Mouse (Mus musculus) CH12.LX (cell line): Measurements from ENCODE around the gene Clec3b. TPM values are rescaled to one million over a fixed set of nuclear protein-coding genes. Genes with fewer than 3 reads are reported as not detected.

ENCODE experiments used
- DNase-seq: peaks from one replicate; pipeline ENCODE4 v3.0.0-alpha.2; 2013; ENCODE audit errors: extremely low read depth
- H3K27ac ChIP-seq: 2 replicates; pipeline ENCODE4 v1.5.1; 2012; ENCODE audit warnings: low read depth, mild to moderate bottlenecking, control low read depth, moderate library complexity; ENCODE audit not compliant: insufficient read depth
- H3K27me3 ChIP-seq: replicated peaks from 2 replicates; pipeline ENCODE3; 2012; ENCODE audit warnings: inconsistent platforms
- H3K36me3 ChIP-seq, 2 experiments: replicated peaks in 1 of 2; 2 replicates each; pipeline versions ENCODE3 to v1.6.1; 2012; ENCODE audit warnings: inconsistent platforms in 1 of 2, low read length in 1 of 2, mild to moderate bottlenecking in 1 of 2, mixed read lengths in 1 of 2, moderate library complexity in 1 of 2; ENCODE audit not compliant: control insufficient read depth in 1 of 2, insufficient read depth in 1 of 2
- H3K4me1 ChIP-seq, 2 experiments: 2 replicates each; pipeline ENCODE4 v1.6.1; 2012; ENCODE audit warnings: inconsistent platforms in 1 of 2, moderate library complexity in 1 of 2; ENCODE audit not compliant: insufficient read depth in 2 of 2, control insufficient read depth in 1 of 2
- H3K4me2 ChIP-seq: 2 replicates; pipeline ENCODE4 v1.6.1; 2012; ENCODE audit warnings: low read depth, mild to moderate bottlenecking, control low read depth; ENCODE audit not compliant: poor library complexity, insufficient read depth, severe bottlenecking
- H3K4me3 ChIP-seq, 3 experiments: fragments of 150-350 bp in 1 of 3; sonication (generic) in 1 of 3; replicated peaks in 1 of 3; 2 replicates each; pipeline versions ENCODE3 to v1.5.1; 2011 to 2012; ENCODE audit warnings: low read depth in 2 of 3, low read length in 2 of 3, mild to moderate bottlenecking in 2 of 3, moderate library complexity in 2 of 3, control low read depth in 1 of 3, improper control_type of control experiment in 1 of 3, inconsistent platforms in 1 of 3, mixed read lengths in 1 of 3; ENCODE audit not compliant: poor library complexity in 1 of 3
- H3K79me2 ChIP-seq: replicated peaks from 2 replicates; pipeline ENCODE4 v1.6.1; 2012; ENCODE audit warnings: mild to moderate bottlenecking, moderate library complexity; ENCODE audit not compliant: control insufficient read depth, poor library complexity, insufficient read depth, severe bottlenecking; ENCODE audit errors: extremely low read depth
- H3K9ac ChIP-seq: 2 replicates; pipeline ENCODE4 v1.6.1; 2012; ENCODE audit warnings: low read depth, mild to moderate bottlenecking, control low read depth, moderate library complexity; ENCODE audit not compliant: insufficient read depth
- H3K9me3 ChIP-seq: replicated peaks from 2 replicates; pipeline ENCODE3; 2012; ENCODE audit warnings: low read length, inconsistent platforms, mixed read lengths
- BHLHE40 ChIP-seq: IDR thresholded peaks from 2 replicates; pipeline ENCODE4 v1.6.1; 2011; ENCODE audit warnings: mild to moderate bottlenecking, low read depth, low read length, improper control_type of control experiment
- CHD1 ChIP-seq: IDR thresholded peaks from 2 replicates; pipeline ENCODE4 v1.6.1; 2012; ENCODE audit warnings: low read depth, low read length, improper control_type of control experiment, inconsistent platforms
- CTCF ChIP-seq, 2 experiments: IDR thresholded peaks in 1 of 2; conservative IDR thresholded peaks in 1 of 2; 2 replicates each; pipeline ENCODE4 v1.5.1; 2011 to 2012; ENCODE audit warnings: low read depth in 2 of 2, low read length in 2 of 2, improper control_type of control experiment in 1 of 2, inconsistent platforms in 1 of 2, mild to moderate bottlenecking in 1 of 2, moderate library complexity in 1 of 2
- ELF1 ChIP-seq: IDR thresholded peaks from 2 replicates; pipeline ENCODE4 v1.6.1; 2014; ENCODE audit warnings: low read depth, mild to moderate bottlenecking, inconsistent platforms, low read length, improper control_type of control experiment
- GABPA ChIP-seq: IDR thresholded peaks from 2 replicates; pipeline ENCODE4 v1.6.1; 2012; ENCODE audit warnings: low read depth, low read length, improper control_type of control experiment, inconsistent platforms; ENCODE audit not compliant: insufficient replicate concordance
- IRF4 ChIP-seq: IDR thresholded peaks from 2 replicates; pipeline ENCODE4 v1.6.1; 2014; ENCODE audit warnings: low read depth, mild to moderate bottlenecking, inconsistent platforms, low read length, improper control_type of control experiment
- JUN ChIP-seq: IDR thresholded peaks from 2 replicates; pipeline ENCODE4 v1.6.1; 2011; ENCODE audit warnings: low read depth, mild to moderate bottlenecking, low read length, improper control_type of control experiment, moderate library complexity; ENCODE audit not compliant: insufficient read depth
- JUND ChIP-seq: conservative IDR thresholded peaks from 2 replicates; pipeline ENCODE4 v1.6.1; 2011; ENCODE audit warnings: low read depth, low read length, improper control_type of control experiment
- MAX ChIP-seq: IDR thresholded peaks from 2 replicates; pipeline ENCODE4 v1.6.1; 2011; ENCODE audit warnings: low read length, improper control_type of control experiment
- MEF2A ChIP-seq: IDR thresholded peaks from 2 replicates; pipeline ENCODE4 v1.6.1; 2014; ENCODE audit warnings: low read depth, mild to moderate bottlenecking, inconsistent platforms, low read length, improper control_type of control experiment, borderline replicate concordance
- MXI1 ChIP-seq: IDR thresholded peaks from 2 replicates; pipeline ENCODE4 v1.6.1; 2011; ENCODE audit warnings: mild to moderate bottlenecking, low read depth, low read length, improper control_type of control experiment
- MYC ChIP-seq: IDR thresholded peaks from 2 replicates; pipeline ENCODE4 v1.6.1; 2011; ENCODE audit warnings: low read depth, mild to moderate bottlenecking, improper control_type of control experiment, low read length
- NRF1 ChIP-seq: IDR thresholded peaks from 2 replicates; pipeline ENCODE4 v1.6.1; 2014; ENCODE audit warnings: low read depth, mild to moderate bottlenecking, inconsistent platforms, low read length, improper control_type of control experiment, moderate library complexity
- POLR2AphosphoS2 ChIP-seq: IDR thresholded peaks from 2 replicates; pipeline ENCODE4 v1.6.1; 2011; ENCODE audit warnings: low read depth, low read length, improper control_type of control experiment
- SIN3A ChIP-seq: IDR thresholded peaks from 2 replicates; pipeline ENCODE4 v1.6.1; 2012; ENCODE audit warnings: low read length, improper control_type of control experiment, inconsistent platforms
- UBTF ChIP-seq: IDR thresholded peaks from 2 replicates; pipeline ENCODE4 v1.6.1; 2012; ENCODE audit warnings: low read depth, mild to moderate bottlenecking, inconsistent platforms, low read length, improper control_type of control experiment, moderate library complexity
- USF2 ChIP-seq: conservative IDR thresholded peaks from 2 replicates; pipeline ENCODE4 v1.6.1; 2011; ENCODE audit warnings: low read depth, low read length, improper control_type of control experiment
- ZC3H11A ChIP-seq: IDR thresholded peaks from 2 replicates; pipeline ENCODE4 v1.6.1; 2012; ENCODE audit warnings: low read depth, mild to moderate bottlenecking, inconsistent platforms, low read length, improper control_type of control experiment
- ZKSCAN1 ChIP-seq: IDR thresholded peaks from 2 replicates; pipeline ENCODE4 v1.6.1; 2012; ENCODE audit warnings: low read depth, inconsistent platforms, low read length, improper control_type of control experiment, borderline replicate concordance
- ZNF384 ChIP-seq: IDR thresholded peaks from 2 replicates; pipeline ENCODE4 v1.6.1; 2012; ENCODE audit warnings: low read depth, low read length, improper control_type of control experiment, inconsistent platforms
- dilution Hi-C: fragments of 300-500 bp; cut with MboI; formaldehyde crosslinking; loops from 2 replicates; pipeline ENCODE4 v1.14.3; 2020; ENCODE audit warnings: low sequenced_read_pairs; ENCODE audit not compliant: extremely low pct_unique_long_range_greater_than_20kb, extremely low pct_ligation_motif_present
- in situ Hi-C: fragments of 300-500 bp; cut with MboI; formaldehyde crosslinking; loops from 3 replicates; pipeline ENCODE4 v1.14.3; 2019; ENCODE audit warnings: low sequenced_read_pairs, low pct_ligation_motif_present, low pct_unique_long_range_greater_than_20kb, mixed read lengths
- polyA plus RNA-seq: library from polyadenylated mRNA; unstranded; fragments of >175 nt; gene quantifications from 2 replicates; pipeline ENCODE4 v1.2.1, GENCODE M21; 2012; ENCODE audit warnings: low read depth; ENCODE audit not compliant: insufficient read length
- total RNA-seq, 2 experiments: library from RNA; depleted of rRNA; stranded (reverse); fragments of 300-350 nt in 1 of 2; fragments of >200 nt in 1 of 2; gene quantifications; 2 replicates each; pipeline ENCODE4 v1.2.3; 2012 to 2014

The Clec3b gene
- total and polyA plus RNA-seq, 3 experiments, result 0.31 TPM; not detected in 2

DNA sequence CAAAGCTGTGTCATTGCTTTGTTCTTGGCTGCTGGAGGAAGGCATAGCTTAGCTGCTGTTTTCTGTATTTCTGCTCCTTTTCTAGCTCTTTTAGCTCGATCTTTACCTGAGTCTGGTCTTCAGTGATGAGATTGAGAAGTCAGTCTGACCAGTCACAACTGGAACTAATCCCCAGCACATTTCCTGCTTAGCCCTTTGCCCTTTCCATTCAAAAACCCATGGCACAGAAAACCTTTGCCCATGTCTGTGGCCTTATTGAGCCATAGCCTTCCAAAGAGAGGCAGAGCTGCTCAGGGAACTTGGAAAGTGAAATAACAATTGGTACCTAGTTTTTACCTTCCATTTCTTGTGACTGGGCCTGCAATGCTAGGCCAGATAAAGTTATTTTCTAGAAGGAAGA, 35.2 kb upstream of the Clec3b start:
- no peak overlapping the region for H3K4me3 ChIP-seq
- no peaks in the 10 kb centered on the region for H3K9me3 ChIP-seq
- H3K27ac ChIP-seq, result no peak overlapping the region
- in situ Hi-C loops (no loop called here), dilution Hi-C loops (no loop called here)
- no peak overlapping the region for H3K4me2 ChIP-seq
- H3K9ac ChIP-seq, result no peak overlapping the region
- H3K4me1 ChIP-seq, result peaks cover 0 to 37% of the 10 kb centered on the region in 2 experiments; a peak in 2 of 4 replicates
- H3K36me3 ChIP-seq, result peaks cover 32 to 57% of the 10 kb centered on the region in 2 experiments
- peaks cover 46% of the 10 kb centered on the region for H3K79me2 ChIP-seq
- TF ChIP-seq ELF1 (no peak), BHLHE40 (no peak), MXI1 (no peak), JUND (no peak), POLR2AphosphoS2 (no peak), JUN (no peak), SIN3A (no peak), IRF4 (no peak), UBTF (no peak), NRF1 (no peak), ZKSCAN1 (no peak), CTCF (conservative IDR thresholded peaks at IDR 0.05 in 1 of 2, IDR thresholded peaks at IDR 0.05 in 1 of 2; ENCODE audit: low read depth in 2 of 2, low read length in 2 of 2) (no peak), CHD1 (no peak), ZNF384 (no peak), GABPA (no peak)
- TF ChIP-seq, all 38 proteins: peak for 0
- no peak for DNase-seq
- H3K27me3 ChIP-seq, result no peaks in the 10 kb centered on the region

DNA sequence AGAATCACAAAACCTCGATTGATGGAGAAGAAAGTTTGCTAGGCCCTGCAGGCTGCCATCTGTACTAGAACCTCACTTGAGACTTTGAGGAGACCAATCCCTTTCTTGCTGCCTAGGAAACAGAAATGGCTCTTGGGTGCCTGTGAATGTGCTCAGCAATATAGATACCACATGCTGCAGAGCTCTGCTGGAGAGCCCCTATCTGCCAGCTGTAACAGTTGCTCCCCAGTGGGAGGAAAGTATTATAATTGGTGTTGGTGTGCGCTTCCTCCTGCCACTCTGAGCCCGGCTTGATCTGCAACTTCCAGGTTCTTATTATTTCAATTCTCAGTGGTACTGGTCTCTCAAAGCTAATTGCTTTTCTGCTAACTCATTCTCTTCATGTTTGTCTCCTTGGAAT, 27.7 kb upstream of the Clec3b start:
- no peaks in the 10 kb centered on the region for H3K27me3 ChIP-seq
- peaks cover 69 to 95% of the 10 kb centered on the region in 2 experiments for H3K36me3 ChIP-seq
- peaks cover 4% of the 10 kb centered on the region for H3K79me2 ChIP-seq
- dilution Hi-C loops, result no loop called here
- in situ Hi-C loops, result no loop called here
- H3K4me3 ChIP-seq, result no peak overlapping the region
- no peak overlapping the region for H3K9ac ChIP-seq
- DNase-seq, result no peak
- H3K27ac ChIP-seq, result no peak overlapping the region
- TF ChIP-seq MYC (no peak), SIN3A (no peak), MEF2A (no peak), MXI1 (no peak), USF2 (no peak), ZC3H11A (no peak), IRF4 (no peak), GABPA (no peak), MAX (no peak), BHLHE40 (no peak), CTCF (conservative IDR thresholded peaks at IDR 0.05 in 1 of 2, IDR thresholded peaks at IDR 0.05 in 1 of 2; ENCODE audit: low read depth in 2 of 2, low read length in 2 of 2) (no peak)
- H3K4me2 ChIP-seq, result no peak overlapping the region
- no peaks in the 10 kb centered on the region; a peak in 1 of 4 replicates for H3K4me1 ChIP-seq
- H3K9me3 ChIP-seq, result no peaks in the 10 kb centered on the region
